Mouse (Mus musculus): ENCODE results near the gene Chl1. TPM values are rescaled to one million over a fixed set of nuclear protein-coding genes. Genes with fewer than 3 reads are reported as not detected.

Gene Chl1
- total and polyA plus RNA-seq, 2 experiments from 2014 or later = 157 to 172 TPM

DNA sequence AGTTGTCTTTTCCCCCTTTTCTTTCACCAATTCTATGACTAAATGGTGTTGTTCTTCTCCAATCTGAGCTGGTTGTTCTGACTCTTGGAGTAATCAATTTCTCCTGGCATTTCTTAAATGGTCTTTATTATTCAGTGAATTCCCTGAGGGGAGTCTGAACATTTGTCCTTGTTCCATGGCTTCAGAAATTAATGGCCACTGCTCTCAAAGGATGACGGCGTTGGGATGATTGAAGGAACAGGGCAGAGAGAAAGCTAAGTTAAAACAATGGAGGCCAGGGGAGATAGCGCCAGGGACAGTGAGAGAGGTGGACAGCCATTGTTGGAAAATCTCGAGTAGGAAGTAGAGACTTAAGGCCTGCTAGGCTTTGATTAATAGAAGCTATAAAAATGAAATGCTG, 91.7 kb downstream of the Chl1 start:
- Histone ChIP-seq H3K27me3 (ENCODE audit: insufficient read depth, low read length) (no peaks in the 10 kb centered on the region), H3K4me1 (ENCODE audit: insufficient read depth, low read length) (no peaks in the 10 kb centered on the region), H3K4me2 (ENCODE audit: low read depth, low read length) (no peak overlapping the region), H3K27ac (no peak overlapping the region), H3K4me3 (ENCODE audit: low read length) (no peak overlapping the region), H3K9ac (replicated peaks; ENCODE audit: low read length) (no peak overlapping the region), H3K9me3 (ENCODE audit: low read length) (no peaks in the 10 kb centered on the region), H3K36me3 (ENCODE audit: insufficient read depth, low read length) (no peaks in the 10 kb centered on the region)
- WGBS = 21% methylated on average over 4 of the region's 4 CpGs
- no peak for DNase-seq (ENCODE audit: low spot score)
- ATAC-seq = no peak
- no peak for TF ChIP-seq CTCF (IDR thresholded peaks at IDR 0.05; ENCODE audit: low read depth)

DNA sequence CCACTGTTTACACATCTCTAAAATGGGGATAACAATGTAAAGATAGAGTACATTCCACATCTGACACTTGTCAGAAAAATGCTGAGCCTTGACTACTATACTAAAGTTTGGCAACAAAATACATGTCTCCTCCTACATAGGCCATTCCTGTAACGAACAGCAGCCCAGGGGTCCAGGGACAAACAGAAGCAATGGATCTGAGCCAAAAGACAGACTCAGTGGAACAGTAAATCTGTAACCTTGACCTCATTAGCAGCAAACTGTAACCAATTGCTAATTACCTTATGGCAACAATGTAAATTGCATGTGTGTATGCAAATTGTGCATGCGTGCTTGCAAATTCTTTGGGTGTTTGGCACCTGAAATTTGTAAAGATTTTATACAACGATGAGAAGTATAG, 100.3 kb downstream of the Chl1 start:
- ATAC-seq (no peak), DNase-seq (ENCODE audit: low spot score) (no peak)
- Histone ChIP-seq H3K27me3 (ENCODE audit: insufficient read depth, low read length) (no peaks in the 10 kb centered on the region), H3K36me3 (ENCODE audit: insufficient read depth, low read length) (no peaks in the 10 kb centered on the region), H3K9ac (replicated peaks; ENCODE audit: low read length) (no peak overlapping the region), H3K9me3 (ENCODE audit: low read length) (no peaks in the 10 kb centered on the region), H3K4me1 (ENCODE audit: insufficient read depth, low read length) (no peaks in the 10 kb centered on the region), H3K4me3 (ENCODE audit: low read length) (no peak overlapping the region), H3K4me2 (ENCODE audit: low read depth, low read length) (no peak overlapping the region), H3K27ac (no peak overlapping the region)
- TF ChIP-seq CTCF (IDR thresholded peaks at IDR 0.05; ENCODE audit: low read depth) = no peak
- 44% methylated on average over 3 of the region's 3 CpGs for WGBS

DNA sequence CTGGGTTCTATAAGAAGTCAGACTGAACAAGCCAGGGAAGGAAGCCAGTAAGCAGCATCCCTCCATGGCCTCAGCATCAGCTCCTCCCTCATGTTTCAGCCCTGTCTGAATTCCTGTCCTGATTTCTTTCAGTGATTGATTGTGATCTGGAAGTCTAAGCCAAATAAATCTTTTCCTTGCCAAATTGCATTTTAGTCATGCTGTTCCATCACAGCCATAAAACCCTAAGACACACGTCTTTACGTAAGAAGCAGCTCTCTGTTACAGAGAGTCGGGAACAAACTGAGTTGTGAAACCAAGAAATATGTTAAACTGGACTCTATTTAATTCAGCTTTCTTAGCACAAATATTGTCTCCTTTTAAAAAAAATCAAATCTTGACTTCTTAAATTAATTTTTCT, 102.2 kb downstream of the Chl1 start:
- no peak for DNase-seq (ENCODE audit: low spot score)
- 48% methylated on average over 3 of the region's 3 CpGs for WGBS
- no peak for ATAC-seq
- no peak overlapping the region for H3K9ac ChIP-seq (replicated peaks; ENCODE audit: low read length)
- H3K4me3 ChIP-seq (ENCODE audit: low read length) = no peak overlapping the region
- no peak for TF ChIP-seq CTCF (IDR thresholded peaks at IDR 0.05; ENCODE audit: low read depth)
- H3K36me3 ChIP-seq (ENCODE audit: insufficient read depth, low read length) = no peaks in the 10 kb centered on the region
- H3K27me3 ChIP-seq (ENCODE audit: insufficient read depth, low read length) = no peaks in the 10 kb centered on the region
- H3K27ac ChIP-seq = no peak overlapping the region
- no peak overlapping the region for H3K4me2 ChIP-seq (ENCODE audit: low read depth, low read length)
- no peaks in the 10 kb centered on the region for H3K9me3 ChIP-seq (ENCODE audit: low read length)
- H3K4me1 ChIP-seq (ENCODE audit: insufficient read depth, low read length) = peaks cover 5% of the 10 kb centered on the region; the same call in 1 of the 2 replicates

DNA sequence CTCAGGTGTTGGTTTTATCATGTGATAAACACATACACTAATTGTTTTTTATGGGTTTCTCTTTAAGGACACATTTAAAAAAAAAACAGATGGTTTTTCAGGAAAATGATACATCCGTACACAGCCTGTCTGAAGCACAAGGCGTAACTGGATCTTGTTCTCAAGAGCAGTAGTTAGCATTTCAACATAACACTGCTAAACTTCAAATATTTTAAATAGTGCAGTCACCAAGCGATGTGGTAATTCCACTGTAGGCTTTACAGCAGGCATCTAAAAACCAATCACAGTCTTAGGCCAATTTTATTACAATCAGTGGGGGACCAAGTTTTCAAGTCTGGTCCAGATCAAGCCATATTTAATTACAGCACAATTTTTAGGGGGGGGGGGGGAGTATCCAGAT, 103.3 kb downstream of the Chl1 start:
- Histone ChIP-seq H3K27ac (no peak overlapping the region), H3K27me3 (ENCODE audit: insufficient read depth, low read length) (no peaks in the 10 kb centered on the region), H3K4me3 (ENCODE audit: low read length) (no peak overlapping the region), H3K9me3 (ENCODE audit: low read length) (no peaks in the 10 kb centered on the region), H3K4me2 (ENCODE audit: low read depth, low read length) (no peak overlapping the region), H3K4me1 (ENCODE audit: insufficient read depth, low read length) (peaks cover 5% of the 10 kb centered on the region; the same call in 1 of the 2 replicates), H3K9ac (replicated peaks; ENCODE audit: low read length) (no peak overlapping the region), H3K36me3 (ENCODE audit: insufficient read depth, low read length) (no peaks in the 10 kb centered on the region)
- ATAC-seq (no peak), DNase-seq (ENCODE audit: low spot score) (no peak)
- no peak for TF ChIP-seq CTCF (IDR thresholded peaks at IDR 0.05; ENCODE audit: low read depth)
- WGBS = 80% methylated on average over 3 of the region's 3 CpGs

DNA sequence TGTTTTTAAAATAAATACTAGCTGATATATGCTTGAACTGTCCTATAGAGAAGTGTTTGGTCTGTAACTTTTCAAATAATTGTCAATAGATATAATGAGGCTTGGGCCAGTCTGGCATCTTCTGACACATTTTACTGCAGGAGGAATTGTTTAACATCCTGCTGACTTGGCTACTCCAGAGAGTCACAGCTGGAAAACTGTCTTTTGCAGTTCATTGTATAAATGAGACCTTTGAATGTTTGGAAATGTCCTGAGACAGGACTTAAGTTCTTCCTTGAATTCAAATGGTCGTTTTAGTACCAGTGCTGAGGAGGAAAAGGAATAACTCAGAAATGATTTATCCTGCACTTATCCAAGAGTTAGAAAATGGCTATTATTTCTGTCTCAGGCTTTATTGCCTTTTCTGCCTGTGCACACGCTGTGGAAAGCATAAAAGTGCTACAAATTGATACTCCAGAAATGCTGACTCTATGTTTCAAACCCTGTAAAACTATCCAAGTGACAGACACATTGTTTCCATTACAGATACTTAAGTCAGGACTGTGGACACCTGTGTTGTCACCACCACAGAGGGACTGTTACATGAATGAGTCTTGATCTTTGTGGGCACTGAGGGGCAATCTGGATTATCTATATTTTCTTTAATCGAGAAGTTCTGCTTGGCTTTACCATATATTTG, 105.7 kb downstream of the Chl1 start:
- no peaks in the 10 kb centered on the region for H3K9me3 ChIP-seq (ENCODE audit: low read length)
- 43% methylated on average over 3 of the region's 3 CpGs for WGBS
- ATAC-seq = no peak

DNA sequence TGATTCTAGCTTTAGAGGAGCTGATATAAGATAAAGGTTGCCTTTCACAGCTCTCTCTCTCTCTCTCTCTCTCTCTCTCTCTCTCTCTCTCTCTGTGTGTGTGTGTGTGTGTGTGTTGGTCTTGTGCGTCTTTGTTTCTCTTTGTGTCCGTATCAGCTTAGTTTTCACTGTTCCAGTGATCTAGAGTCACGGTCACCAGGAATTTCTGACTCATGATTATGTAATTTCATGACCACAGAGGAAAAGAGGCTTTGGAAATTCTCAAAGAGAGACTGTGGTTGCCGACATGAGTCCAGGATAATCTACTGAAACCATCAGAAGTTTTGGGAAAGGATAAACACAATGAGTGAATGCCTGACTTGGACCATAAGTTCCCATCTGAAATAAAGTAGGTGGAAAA, 110.5 kb downstream of the Chl1 start:
- DNase-seq (ENCODE audit: low spot score) (no peak), ATAC-seq (no peak)
- H3K27me3 ChIP-seq (ENCODE audit: insufficient read depth, low read length) = no peaks in the 10 kb centered on the region
- H3K9me3 ChIP-seq (ENCODE audit: low read length) = no peaks in the 10 kb centered on the region
- whole genome bisulfite sequencing = 56% methylated on average over 4 of the region's 4 CpGs
- no peak overlapping the region for H3K4me3 ChIP-seq (ENCODE audit: low read length)
- H3K4me2 ChIP-seq (ENCODE audit: low read depth, low read length) = no peak overlapping the region
- TF ChIP-seq CTCF (IDR thresholded peaks at IDR 0.05; ENCODE audit: low read depth) = no peak
- H3K27ac ChIP-seq = no peak overlapping the region
- H3K4me1 ChIP-seq (ENCODE audit: insufficient read depth, low read length) = peaks cover 4% of the 10 kb centered on the region; the same call in 1 of the 2 replicates
- H3K36me3 ChIP-seq (ENCODE audit: insufficient read depth, low read length) = no peaks in the 10 kb centered on the region
- no peak overlapping the region for H3K9ac ChIP-seq (replicated peaks; ENCODE audit: low read length)

More for the DNA sequence above, 105.7 kb downstream of the Chl1 start:
- DNase-seq (ENCODE audit: low spot score) = no peak
- peaks cover 5% of the 10 kb centered on the region; the same call in 1 of the 2 replicates for H3K4me1 ChIP-seq (ENCODE audit: insufficient read depth, low read length)
- H3K4me3 ChIP-seq (ENCODE audit: low read length) = no peak overlapping the region
- no peak overlapping the region for H3K27ac ChIP-seq
- no peak for TF ChIP-seq CTCF (IDR thresholded peaks at IDR 0.05; ENCODE audit: low read depth)
- H3K27me3 ChIP-seq (ENCODE audit: insufficient read depth, low read length) = no peaks in the 10 kb centered on the region
- no peak overlapping the region for H3K4me2 ChIP-seq (ENCODE audit: low read depth, low read length)
- no peak overlapping the region for H3K9ac ChIP-seq (replicated peaks; ENCODE audit: low read length)
- no peaks in the 10 kb centered on the region for H3K36me3 ChIP-seq (ENCODE audit: insufficient read depth, low read length)

DNA sequence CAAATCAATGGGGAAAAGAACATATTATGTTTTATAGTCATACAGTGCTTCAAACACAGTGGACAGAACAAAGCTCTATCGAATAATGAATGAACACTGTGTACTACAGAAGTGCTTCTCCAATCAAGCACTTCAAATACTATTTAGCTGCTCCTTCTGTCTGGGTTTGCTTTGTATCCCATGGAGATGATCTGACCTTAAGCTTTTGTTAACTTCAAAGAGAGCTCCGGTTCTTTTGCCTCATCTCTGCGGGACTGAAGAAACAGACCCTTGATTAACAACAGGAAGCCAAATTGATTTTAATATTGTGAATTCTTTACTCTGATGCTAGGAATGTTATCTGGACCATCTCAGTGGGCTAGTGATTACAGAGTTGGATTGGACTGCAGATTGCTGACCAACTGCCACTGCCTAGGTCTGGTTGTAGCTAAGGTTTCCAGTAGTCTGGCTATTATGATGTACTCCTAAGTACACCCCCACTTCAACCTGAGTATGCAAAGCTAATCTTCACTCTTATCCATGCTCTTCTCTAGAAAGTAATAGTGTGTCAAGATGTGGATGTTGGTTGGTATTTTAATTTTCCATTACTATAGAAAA, 111.8 kb downstream of the Chl1 start:
- no peak overlapping the region for H3K4me2 ChIP-seq (ENCODE audit: low read depth, low read length)
- 5% methylated on average over 3 of the region's 3 CpGs for WGBS
- H3K4me3 ChIP-seq (ENCODE audit: low read length) = no peak overlapping the region
- no peaks in the 10 kb centered on the region for H3K9me3 ChIP-seq (ENCODE audit: low read length)
- no peak overlapping the region for H3K27ac ChIP-seq
- no peak for DNase-seq (ENCODE audit: low spot score)
- no peaks in the 10 kb centered on the region for H3K36me3 ChIP-seq (ENCODE audit: insufficient read depth, low read length)
- no peak for TF ChIP-seq CTCF (IDR thresholded peaks at IDR 0.05; ENCODE audit: low read depth)
- no peak for ATAC-seq
- H3K4me1 ChIP-seq (ENCODE audit: insufficient read depth, low read length) = no peaks in the 10 kb centered on the region
- H3K27me3 ChIP-seq (ENCODE audit: insufficient read depth, low read length) = no peaks in the 10 kb centered on the region
- no peak overlapping the region for H3K9ac ChIP-seq (replicated peaks; ENCODE audit: low read length)

Data from hindbrain, postnatal 0 days (tissue).